Mouse (Mus musculus) neutrophil, adult 5-6 weeks (primary cell): ENCODE data around the gene Capn1. TPM values are rescaled to one million over a fixed set of nuclear protein-coding genes. Genes with fewer than 3 reads are reported as not detected.

Source experiments
- ATAC-seq: fragments of 151-379, 151-347 bp; 2 replicates; pipeline ENCODE4 v1.8.0; 2017; ENCODE audit warnings: mild to moderate bottlenecking, moderate TSS enrichment; ENCODE audit not compliant: insufficient number of reproducible peaks, poor library complexity, low FRiP score, severe bottlenecking; ENCODE audit errors: extremely low read depth
- total RNA-seq: library from RNA; stranded (forward); fragments of 200-1000 nt; gene quantifications from 2 replicates; pipeline ENCODE4 v1.2.3, GENCODE M21; 2017

Gene Capn1
- total RNA-seq, 1 experiment from 2014 or later: 142 TPM

GRCm38 (mm10) chr19:5962651-5963050 is 53.0 kb downstream of the Capn1 start:
- ATAC-seq: no peak

- ATAC-seq: no peak
Observed at GRCm38 (mm10) chr19:5957371-5957770, 58.3 kb downstream of the Capn1 start.

GRCm38 (mm10) chr19:5956685-5957084 is 59.0 kb downstream of the Capn1 start:
- ATAC-seq: peak; percentile 75

- ATAC-seq: no peak
Observed at GRCm38 (mm10) chr19:5955704-5956670, 59.7 kb downstream of the Capn1 start.

GRCm38 (mm10) chr19:5954936-5955335 is 60.8 kb downstream of the Capn1 start:
- no peak for ATAC-seq

GRCm38 (mm10) chr19:5954031-5954710 is 61.5 kb downstream of the Capn1 start:
- ATAC-seq: no peak

- ATAC-seq: no peak
Observed at GRCm38 (mm10) chr19:5953201-5953770, 62.4 kb downstream of the Capn1 start.

GRCm38 (mm10) chr19:5952071-5952691 is 63.5 kb downstream of the Capn1 start:
- no peak for ATAC-seq

- no peak for ATAC-seq
Observed at GRCm38 (mm10) chr19:5951631-5952030, 64.1 kb downstream of the Capn1 start.

GRCm38 (mm10) chr19:5950218-5950617 is 65.5 kb downstream of the Capn1 start:
- ATAC-seq: no peak

GRCm38 (mm10) chr19:5945891-5946290 is 69.8 kb downstream of the Capn1 start:
- no peak for ATAC-seq

- ATAC-seq: peak; percentile 72
Observed at GRCm38 (mm10) chr19:5945027-5945426, 70.7 kb downstream of the Capn1 start.

- no peak for ATAC-seq
Observed at GRCm38 (mm10) chr19:5944145-5944544, 71.6 kb downstream of the Capn1 start.

- no peak for ATAC-seq
Observed at GRCm38 (mm10) chr19:5943404-5943803, 72.3 kb downstream of the Capn1 start.

- ATAC-seq: no peak
Observed at GRCm38 (mm10) chr19:5942581-5942980, 73.1 kb downstream of the Capn1 start.

GRCm38 (mm10) chr19:5940656-5941055 is 75.0 kb downstream of the Capn1 start:
- ATAC-seq: no peak

- ATAC-seq: no peak
Observed at GRCm38 (mm10) chr19:5940173-5940572, 75.5 kb downstream of the Capn1 start.

- no peak for ATAC-seq
Observed at GRCm38 (mm10) chr19:5939715-5940114, 76.0 kb downstream of the Capn1 start.
